Mouse (Mus musculus) midbrain, embryonic 11.5 days (tissue): ENCODE data around the gene Gstm3. TPM values are rescaled to one million over a fixed set of nuclear protein-coding genes. Genes with fewer than 3 reads are reported as not detected.

Source experiments
- polyA plus RNA-seq: library from polyadenylated mRNA; unstranded; fragments of >200 nt; fragmentation: Nextera tagmentation; extraction: Ambion mirVana; gene quantifications from 2 replicates; pipeline ENCODE4 v1.2.1, GENCODE M21; 2014

The Gstm3 gene
- polyA plus RNA-seq, 1 experiment from 2014 or later = not detected

Other genes starting within 250 kb of the Gstm3 start
- gene Csf1, start 208.8 kb downstream of the Gstm3 start, polyA plus RNA-seq = 4.6 and 5.7 TPM in 2 replicates
- not detected in 2 replicates for gene Eps8l3, start 92.1 kb downstream of the Gstm3 start, polyA plus RNA-seq
- 270 and 277 TPM in 2 replicates for gene Gstm5, start 73.5 kb downstream of the Gstm3 start, polyA plus RNA-seq
- gene Gstm7, start 37.5 kb downstream of the Gstm3 start, polyA plus RNA-seq = 54.7 and 58.1 TPM in 2 replicates
- gene Gstm6, start 25.5 kb downstream of the Gstm3 start, polyA plus RNA-seq = 11.3 and 14.4 TPM in 2 replicates
- 14.1 and 15.7 TPM in 2 replicates for gene Gstm2, start 17.2 kb upstream of the Gstm3 start, polyA plus RNA-seq
- gene Gstm1, start 48.7 kb upstream of the Gstm3 start, polyA plus RNA-seq = 30.5 and 33.8 TPM in 2 replicates
- 15.2 and 15.8 TPM in 2 replicates for gene Gstm4, start 75.6 kb upstream of the Gstm3 start, polyA plus RNA-seq
- gene Ampd2, start 117.4 kb upstream of the Gstm3 start, polyA plus RNA-seq = 31.2 and 37.0 TPM in 2 replicates
- gene Gnat2, start 123.5 kb upstream of the Gstm3 start, polyA plus RNA-seq = 0.30 and 0.90 TPM in 2 replicates
- 217 and 240 TPM in 2 replicates for gene Gnai3, start 176.9 kb upstream of the Gstm3 start, polyA plus RNA-seq
- 0.19 and 0.40 TPM in 2 replicates for gene Gpr61, start 185.6 kb upstream of the Gstm3 start, polyA plus RNA-seq
- gene Amigo1, start 217.1 kb upstream of the Gstm3 start, polyA plus RNA-seq = 4.2 and 4.3 TPM in 2 replicates
- 2.3 and 3.0 TPM in 2 replicates for gene Cyb561d1, start 231.9 kb upstream of the Gstm3 start, polyA plus RNA-seq
- 16.9 and 18.3 TPM in 2 replicates for gene Atxn7l2, start 241.7 kb upstream of the Gstm3 start, polyA plus RNA-seq